Mouse (Mus musculus): ENCODE measurements around the gene Lpcat2. TPM values are rescaled to one million over a fixed set of nuclear protein-coding genes. Genes with fewer than 3 reads are reported as not detected.

The Lpcat2 gene
- total RNA-seq, 2 experiments from 2014 or later: 8.6 to 12.2 TPM

DNA sequence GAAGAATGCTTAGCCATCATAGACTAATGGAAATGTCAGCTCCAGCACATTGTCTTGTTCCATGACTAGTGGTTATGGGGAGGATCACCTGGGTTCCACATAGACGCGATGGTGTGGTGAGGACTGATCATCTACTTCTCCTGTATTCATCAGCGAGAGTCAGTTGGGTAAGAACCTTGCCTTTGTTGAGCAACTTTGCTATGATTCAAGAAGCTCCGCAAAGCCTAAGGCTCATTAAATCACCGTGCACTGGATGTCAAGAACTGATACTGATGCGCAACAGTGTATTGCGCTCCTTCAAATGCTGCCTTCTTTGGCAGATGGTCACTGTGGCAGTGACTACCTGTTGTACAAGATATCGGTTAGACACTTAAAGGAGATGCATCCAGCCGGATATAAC, 51.4 kb downstream of the Lpcat2 start:
- no peak for DNase-seq (ENCODE audit: low spot score in 2 of 2)

- DNase-seq (ENCODE audit: low spot score in 2 of 2): no peak
Measured at GRCm38 (mm10) chr8:92908448-92908847, 53.3 kb downstream of the Lpcat2 start.

DNA sequence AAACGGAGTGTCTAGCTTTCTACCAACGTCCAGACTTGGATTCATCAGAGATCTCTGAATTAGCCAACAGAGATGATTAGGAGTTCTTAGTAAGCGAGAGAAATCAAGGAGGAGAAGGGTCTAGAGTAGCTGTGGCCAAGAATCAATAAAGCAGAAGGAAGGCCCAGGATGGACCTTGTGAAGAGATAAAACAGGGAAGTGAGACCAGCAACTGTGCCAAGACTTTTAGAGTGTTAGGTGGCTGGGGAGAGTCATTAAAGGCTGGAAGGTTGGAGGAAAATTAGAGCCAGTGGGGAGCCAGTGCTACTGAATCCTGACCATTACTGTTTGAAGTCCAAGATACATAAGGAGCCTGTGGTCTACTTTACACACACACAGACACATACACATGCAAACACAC, 56.3 kb downstream of the Lpcat2 start:
- no peak for DNase-seq (ENCODE audit: low spot score in 2 of 2)

- no peak for DNase-seq (ENCODE audit: low spot score in 2 of 2)
Measured at GRCm38 (mm10) chr8:92913396-92913795, 58.3 kb downstream of the Lpcat2 start.

DNA sequence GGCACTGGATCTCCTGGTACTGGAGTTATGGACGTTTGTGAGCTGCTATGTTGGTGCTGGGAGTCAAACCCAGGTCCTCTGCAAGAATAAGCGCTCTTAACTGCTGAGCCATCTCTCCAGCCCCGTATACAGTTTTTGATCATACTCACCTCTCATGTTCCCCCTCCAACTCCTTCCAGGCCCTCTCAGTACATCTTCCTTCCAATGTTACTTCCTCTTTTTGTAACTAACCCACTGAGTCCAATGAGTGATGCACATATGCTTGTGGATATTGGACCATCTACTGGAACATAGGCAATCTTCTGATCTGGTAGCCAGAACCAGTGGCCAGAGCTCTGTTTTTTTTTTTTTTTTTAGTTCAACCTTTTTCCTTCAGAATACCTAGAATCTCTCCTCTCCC, 60.9 kb downstream of the Lpcat2 start:
- no peak for DNase-seq (ENCODE audit: low spot score in 2 of 2)

- no peak for DNase-seq (ENCODE audit: low spot score in 2 of 2)
Measured at GRCm38 (mm10) chr8:92921768-92922167, 66.6 kb downstream of the Lpcat2 start.

DNA sequence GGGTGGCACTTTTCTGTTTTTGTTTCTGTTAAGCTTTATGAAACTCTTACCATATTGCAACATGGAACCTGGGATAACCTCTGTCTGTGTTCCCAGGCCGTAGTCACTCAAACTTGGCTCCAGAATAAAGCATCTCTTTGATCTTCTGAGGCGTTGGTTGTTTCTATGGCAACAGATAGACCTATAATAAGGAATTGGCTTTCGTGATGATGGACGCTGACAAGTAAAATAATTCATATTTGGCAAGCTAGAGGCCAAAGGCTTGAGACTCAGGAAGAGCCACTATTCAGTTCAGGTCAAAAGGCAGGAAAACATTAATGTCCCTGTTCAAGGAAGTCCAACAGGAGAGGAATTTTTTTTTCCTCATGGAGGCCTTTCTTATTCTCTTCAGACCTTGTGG, 73.8 kb downstream of the Lpcat2 start:
- DNase-seq (ENCODE audit: low spot score in 2 of 2): no peak

DNA sequence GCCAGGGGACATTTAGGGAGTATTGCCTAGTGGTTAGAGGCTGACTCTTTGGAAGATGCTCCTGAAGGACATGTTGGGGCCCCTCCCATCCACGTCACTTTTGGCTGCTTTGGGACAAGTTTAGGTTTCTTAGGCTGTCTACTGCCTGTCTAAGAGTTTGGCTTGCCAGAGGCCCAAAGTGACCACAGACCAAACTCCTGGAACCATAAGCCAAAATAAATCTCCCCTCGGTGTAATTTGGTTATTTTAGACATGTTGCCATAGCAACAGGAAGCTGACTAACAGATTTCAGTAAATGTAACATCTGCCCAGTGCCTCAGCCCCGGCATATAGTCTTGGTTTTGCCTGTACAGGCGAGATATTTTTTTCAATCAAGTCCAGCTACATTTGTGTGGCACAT, 82.9 kb downstream of the Lpcat2 start:
- DNase-seq (ENCODE audit: low spot score in 2 of 2): no peak

DNA sequence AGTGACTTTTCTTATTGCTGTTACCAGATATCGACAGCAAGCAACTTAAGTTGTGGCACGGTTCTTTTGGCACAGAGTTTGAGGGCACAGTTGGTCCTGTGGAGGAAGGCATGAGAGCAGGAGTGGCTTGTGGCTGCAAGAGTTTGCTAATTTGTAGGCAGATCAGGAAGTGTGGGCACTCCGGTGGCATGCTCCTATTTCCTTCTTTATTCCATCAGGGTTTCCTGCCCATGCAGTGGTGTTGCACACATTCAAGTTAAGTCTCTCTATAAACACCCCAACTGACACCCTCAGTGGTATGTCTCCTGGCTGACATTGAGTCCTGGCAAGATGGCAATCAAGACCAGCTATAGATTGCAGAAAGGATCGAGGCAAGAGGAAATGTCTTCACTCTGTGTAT, 93.9 kb downstream of the Lpcat2 start:
- no peak for DNase-seq (ENCODE audit: low spot score in 2 of 2)

- no peak for DNase-seq (ENCODE audit: low spot score in 2 of 2)
Measured at GRCm38 (mm10) chr8:92950639-92951371, 95.7 kb downstream of the Lpcat2 start.

DNA sequence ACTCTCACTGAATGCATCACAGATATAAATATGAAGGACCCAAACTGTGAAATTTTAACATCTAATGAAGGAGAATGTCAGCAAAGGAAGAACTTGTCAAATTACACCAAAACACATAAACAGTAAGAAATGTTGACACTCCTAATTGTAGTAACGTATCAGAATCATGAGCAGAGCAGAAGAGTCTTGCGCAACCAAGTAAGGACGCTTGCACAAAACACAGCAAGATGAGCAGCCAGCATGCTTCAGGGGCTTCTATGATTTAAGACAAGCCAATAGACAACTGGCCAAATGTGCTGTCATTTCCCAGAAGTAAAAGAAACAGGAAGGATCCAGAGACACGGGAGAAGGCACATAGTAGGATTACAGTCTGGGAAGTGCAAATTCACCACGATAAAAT, 98.9 kb downstream of the Lpcat2 start:
- no peak for DNase-seq (ENCODE audit: low spot score in 2 of 2)

DNA sequence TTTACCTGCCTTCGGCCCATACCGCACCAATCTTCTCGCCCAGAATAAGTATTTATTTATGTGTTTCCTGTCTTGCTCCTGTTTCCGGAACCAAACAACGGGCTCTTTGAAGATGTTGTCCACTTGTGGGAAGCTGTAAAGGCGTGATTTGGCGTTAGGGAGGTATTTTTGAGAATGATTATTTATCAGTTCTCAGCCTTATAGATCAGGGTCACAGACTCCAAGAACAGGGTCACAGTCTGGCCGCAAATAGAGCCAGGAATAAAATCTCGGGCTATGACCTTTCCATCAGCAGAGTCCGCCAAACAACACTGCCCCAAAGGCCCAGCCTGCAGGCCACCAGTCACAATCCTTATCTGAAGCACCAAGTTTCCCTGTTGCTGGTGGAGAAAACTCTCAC, 104.6 kb downstream of the Lpcat2 start, which contains the start of gene Slc6a2:
Gene Slc6a2, plus strand, starts transcription at position 301 of the 400 bp plus-strand sequence.
- DNase-seq (ENCODE audit: low spot score in 2 of 2): no peak

GRCm38 (mm10) chr8:92960451-92960911, 105.3 kb downstream of the Lpcat2 start:
- DNase-seq (ENCODE audit: low spot score in 2 of 2): no peak

DNA sequence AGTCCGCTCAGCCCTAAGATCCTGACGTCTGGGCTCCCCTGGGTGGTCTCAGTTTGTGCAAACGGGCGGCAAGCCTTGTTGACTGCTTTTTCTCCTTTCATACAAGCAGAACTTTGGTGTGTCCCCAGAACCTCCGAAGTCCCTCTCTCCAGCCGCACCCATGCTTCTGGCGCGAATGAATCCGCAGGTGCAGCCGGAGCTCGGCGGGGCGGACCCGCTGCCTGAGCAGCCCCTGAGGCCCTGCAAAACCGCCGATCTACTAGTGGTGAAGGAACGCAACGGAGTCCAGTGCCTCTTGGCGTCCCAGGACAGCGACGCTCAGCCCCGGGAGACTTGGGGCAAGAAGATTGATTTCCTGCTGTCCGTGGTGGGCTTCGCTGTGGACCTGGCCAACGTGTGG, 105.9 kb downstream of the Lpcat2 start:
- no peak for DNase-seq (ENCODE audit: low spot score in 2 of 2)

- DNase-seq (ENCODE audit: low spot score in 2 of 2): no peak
Measured at GRCm38 (mm10) chr8:92964556-92964955, 109.4 kb downstream of the Lpcat2 start.

Small RNA genes lying within 50 kb of the gene (microRNA-seq; reads per million reads assigned to microRNA genes)
- 0 reads per million in 2 experiments for gene Gm22151

Other genes with a start within 250 kb of the Lpcat2 start
- gene Irx6, start 181.1 kb upstream of the Lpcat2 start, total RNA-seq (2021): under 1 TPM; 0.16 to 0.26 TPM
- 10 to 100 TPM in 1 of 2 experiments, 1 to 10 TPM in 1; 8.6 to 13.9 TPM for gene Mmp2, start 28.0 kb upstream of the Lpcat2 start, total RNA-seq (2021)
- 1 to 10 TPM; 1.1 to 1.4 TPM for gene Capns2, start 46.1 kb downstream of the Lpcat2 start, total RNA-seq (2021)
- under 1 TPM; 0.16 to 0.24 TPM for gene Slc6a2, start 104.7 kb downstream of the Lpcat2 start, total RNA-seq (2021)
- not detected for gene Ces1a, start 192.9 kb downstream of the Lpcat2 start, total RNA-seq (2021)
- not detected for gene Ces1b, start 224.7 kb downstream of the Lpcat2 start, total RNA-seq (2021)